Mouse (Mus musculus) heart, adult 2 months (tissue): ENCODE measurements around the gene Cd200.

Experiments used
- CTCF ChIP-seq: fragments of 200-600 bp; IDR thresholded peaks from 2 replicates; pipeline ENCODE4 v1.8.1; 2022; ENCODE audit warnings: antibody characterized with exemption, mild to moderate bottlenecking, moderate library complexity
- EP300 ChIP-seq: fragments of 200-500 bp; IDR thresholded peaks from 2 replicates; pipeline ENCODE4 v1.6.1; 2011; ENCODE audit warnings: low read depth, low read length, control low read depth; ENCODE audit not compliant: insufficient read depth
- POLR2A ChIP-seq: fragments of 200-500 bp; IDR thresholded peaks from 2 replicates; pipeline ENCODE4 v1.6.1; 2011; ENCODE audit warnings: mild to moderate bottlenecking, low read depth, low read length, control low read depth; ENCODE audit not compliant: insufficient read depth

DNA sequence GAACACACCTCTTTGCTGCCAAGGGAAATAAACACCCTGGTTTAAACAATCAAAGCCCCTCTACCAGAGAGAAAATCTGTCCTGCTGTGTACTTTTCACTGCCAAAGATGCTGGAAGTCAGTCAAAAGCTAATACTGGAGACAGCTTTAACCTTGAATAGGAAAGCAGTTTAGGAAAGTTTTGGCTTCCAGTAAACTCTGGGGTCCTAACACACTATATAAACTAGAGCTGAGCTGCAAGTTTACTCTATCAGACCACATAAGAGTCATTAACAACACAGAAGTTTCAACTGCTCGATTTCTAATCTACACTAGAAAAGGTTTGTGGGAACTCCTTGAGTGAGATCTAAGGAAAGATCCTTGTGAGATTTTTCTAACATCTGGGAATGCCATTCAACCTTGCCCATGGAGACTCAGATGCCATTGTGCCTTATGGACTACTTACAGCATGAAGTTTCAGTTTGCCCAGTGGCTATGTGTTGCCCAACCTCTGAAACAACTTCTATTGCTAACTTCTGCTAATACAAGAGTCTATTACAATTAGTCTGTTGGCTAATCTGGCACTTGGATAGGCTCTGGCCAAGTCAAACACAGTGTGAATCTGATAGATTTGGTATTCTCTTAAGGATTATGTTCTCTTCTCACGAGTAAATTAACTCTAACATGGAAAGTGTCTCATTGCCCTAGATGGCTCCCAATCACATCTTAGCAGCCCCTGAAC, 33.2 kb downstream of the Cd200 start:
- TF ChIP-seq POLR2A (no peak), CTCF (no peak), EP300 (no peak)
